Mouse (Mus musculus) cerebellum, adult 11 months (tissue): ENCODE measurements around the gene Myof.

Experiments used
- DNase-seq: peaks from one replicate; pipeline ENCODE4 v3.0.0; 2022

The Myof gene

GRCm38 (mm10) chr19:38038267-38038666 is 5.1 kb downstream of the Myof start:
- no peak for DNase-seq

- DNase-seq: no peak
These were observed 7.6 kb downstream of the Myof start for GRCm38 (mm10) chr19:38035766-38036165.

GRCm38 (mm10) chr19:38034696-38035095 is 8.7 kb downstream of the Myof start:
- no peak for DNase-seq

- no peak for DNase-seq
These were observed 9.7 kb downstream of the Myof start for GRCm38 (mm10) chr19:38033735-38034057.

GRCm38 (mm10) chr19:38032993-38033734 is 10.2 kb downstream of the Myof start:
- DNase-seq: no peak

- DNase-seq: no peak
These were observed 12.2 kb downstream of the Myof start for GRCm38 (mm10) chr19:38031144-38031543.

GRCm38 (mm10) chr19:38030673-38031137 is 12.7 kb downstream of the Myof start:
- no peak for DNase-seq

GRCm38 (mm10) chr19:38029871-38030270 is 13.5 kb downstream of the Myof start:
- no peak for DNase-seq

GRCm38 (mm10) chr19:38029292-38029691 is 14.1 kb downstream of the Myof start:
- DNase-seq: no peak

- no peak for DNase-seq
These were observed 15.4 kb downstream of the Myof start for GRCm38 (mm10) chr19:38027881-38028521.

- no peak for DNase-seq
These were observed 16.0 kb downstream of the Myof start for GRCm38 (mm10) chr19:38027389-38027788.

GRCm38 (mm10) chr19:38026211-38026624 is 17.2 kb downstream of the Myof start:
- no peak for DNase-seq

- no peak for DNase-seq
These were observed 17.9 kb downstream of the Myof start for GRCm38 (mm10) chr19:38025254-38026041.

GRCm38 (mm10) chr19:38023603-38024002 is 19.8 kb downstream of the Myof start:
- DNase-seq: no peak

GRCm38 (mm10) chr19:38022710-38023109 is 20.7 kb downstream of the Myof start:
- DNase-seq: no peak

GRCm38 (mm10) chr19:38015873-38016254 is 27.5 kb downstream of the Myof start:
- DNase-seq: no peak

- DNase-seq: no peak
These were observed 28.1 kb downstream of the Myof start for GRCm38 (mm10) chr19:38015180-38015872.

- DNase-seq: no peak
These were observed 28.9 kb downstream of the Myof start for GRCm38 (mm10) chr19:38014443-38014842.

- DNase-seq: no peak
These were observed 32.0 kb downstream of the Myof start for GRCm38 (mm10) chr19:38011379-38011778.

- DNase-seq: no peak
These were observed 38.5 kb downstream of the Myof start for GRCm38 (mm10) chr19:38004809-38005380.

GRCm38 (mm10) chr19:38003671-38004521 is 39.5 kb downstream of the Myof start:
- DNase-seq: no peak

- no peak for DNase-seq
These were observed 40.6 kb downstream of the Myof start for GRCm38 (mm10) chr19:38002816-38003215.
